Mouse (Mus musculus): ENCODE measurements around the gene Gm8439. TPM values are rescaled to one million over a fixed set of nuclear protein-coding genes. Genes with fewer than 3 reads are reported as not detected.

Gm8439 gene
- polyA plus RNA-seq, 1 experiment from 2014 or later = not detected

GRCm38 (mm10) chr4:120614644-120615043 is 26.1 kb downstream of the Gm8439 start:
- ATAC-seq = no peak
- WGBS = 82% methylated on average over 9 of the region's 9 CpGs
- Histone ChIP-seq H3K4me3 (replicated peaks) (no peak overlapping the region), H3K36me3 (no peaks in the 10 kb centered on the region), H3K9ac (no peak overlapping the region), H3K4me1 (replicated peaks) (peaks cover 6% of the 10 kb centered on the region; the same call in 1 of the 2 replicates), H3K4me2 (replicated peaks) (no peak overlapping the region), H3K27ac (no peak overlapping the region), H3K9me3 (no peaks in the 10 kb centered on the region), H3K27me3 (replicated peaks) (no peaks in the 10 kb centered on the region)

- Histone ChIP-seq H3K27me3 (replicated peaks) (no peaks in the 10 kb centered on the region), H3K4me2 (replicated peaks) (0 out of 2 replicates have a peak overlapping the region, but pooled peaks have one; percentile 14), H3K4me3 (replicated peaks) (no peak overlapping the region), H3K4me1 (replicated peaks) (peaks cover 6% of the 10 kb centered on the region; the same call in 1 of the 2 replicates), H3K9ac (no peak overlapping the region), H3K36me3 (no peaks in the 10 kb centered on the region), H3K9me3 (no peaks in the 10 kb centered on the region), H3K27ac (peak overlapping the region; percentile 70)
- peak; percentile 65 for ATAC-seq
- 17% methylated on average over 10 of the region's 10 CpGs for WGBS
These were observed 27.1 kb downstream of the Gm8439 start for GRCm38 (mm10) chr4:120615528-120616081.

- Histone ChIP-seq H3K27me3 (replicated peaks) (no peaks in the 10 kb centered on the region), H3K9ac (no peak overlapping the region), H3K4me1 (replicated peaks) (peaks cover 6% of the 10 kb centered on the region; the same call in 1 of the 2 replicates), H3K4me2 (replicated peaks) (no peak overlapping the region), H3K27ac (peak overlapping the region; percentile 70), H3K4me3 (replicated peaks) (no peak overlapping the region), H3K36me3 (no peaks in the 10 kb centered on the region), H3K9me3 (no peaks in the 10 kb centered on the region)
- WGBS = 62% methylated on average over 13 of the region's 13 CpGs
- ATAC-seq = peak; percentile 80
These were observed 27.9 kb downstream of the Gm8439 start for GRCm38 (mm10) chr4:120616199-120617025.

DNA sequence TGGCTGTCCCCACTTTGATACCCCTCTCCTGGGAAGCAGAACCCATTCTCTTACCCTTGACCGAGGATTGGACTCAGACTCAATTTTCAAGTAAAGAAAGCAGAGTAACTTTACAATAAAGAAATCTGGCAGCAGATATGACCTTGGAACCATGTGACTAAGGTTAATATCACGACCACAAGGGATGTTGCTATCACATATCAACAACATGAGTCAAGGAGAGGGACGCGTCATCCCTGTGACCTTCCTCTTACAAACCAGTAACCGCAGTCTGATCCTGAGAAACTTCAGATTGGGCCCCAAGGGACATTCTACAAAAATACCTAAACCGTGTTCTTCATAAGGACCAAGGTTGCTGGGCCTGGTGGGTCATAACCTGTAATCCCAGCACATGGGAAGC is 39.2 kb downstream of the Gm8439 start:
- WGBS = 84% methylated on average over 6 of the region's 6 CpGs
- H3K9ac ChIP-seq = no peak overlapping the region
- H3K9me3 ChIP-seq = no peaks in the 10 kb centered on the region
- ATAC-seq = no peak
- H3K4me1 ChIP-seq (replicated peaks) = no peaks in the 10 kb centered on the region
- no peaks in the 10 kb centered on the region for H3K27me3 ChIP-seq (replicated peaks)
- no peaks in the 10 kb centered on the region for H3K36me3 ChIP-seq
- no peak overlapping the region for H3K4me2 ChIP-seq (replicated peaks)
- H3K27ac ChIP-seq = no peak overlapping the region
- H3K4me3 ChIP-seq (replicated peaks) = no peak overlapping the region

DNA sequence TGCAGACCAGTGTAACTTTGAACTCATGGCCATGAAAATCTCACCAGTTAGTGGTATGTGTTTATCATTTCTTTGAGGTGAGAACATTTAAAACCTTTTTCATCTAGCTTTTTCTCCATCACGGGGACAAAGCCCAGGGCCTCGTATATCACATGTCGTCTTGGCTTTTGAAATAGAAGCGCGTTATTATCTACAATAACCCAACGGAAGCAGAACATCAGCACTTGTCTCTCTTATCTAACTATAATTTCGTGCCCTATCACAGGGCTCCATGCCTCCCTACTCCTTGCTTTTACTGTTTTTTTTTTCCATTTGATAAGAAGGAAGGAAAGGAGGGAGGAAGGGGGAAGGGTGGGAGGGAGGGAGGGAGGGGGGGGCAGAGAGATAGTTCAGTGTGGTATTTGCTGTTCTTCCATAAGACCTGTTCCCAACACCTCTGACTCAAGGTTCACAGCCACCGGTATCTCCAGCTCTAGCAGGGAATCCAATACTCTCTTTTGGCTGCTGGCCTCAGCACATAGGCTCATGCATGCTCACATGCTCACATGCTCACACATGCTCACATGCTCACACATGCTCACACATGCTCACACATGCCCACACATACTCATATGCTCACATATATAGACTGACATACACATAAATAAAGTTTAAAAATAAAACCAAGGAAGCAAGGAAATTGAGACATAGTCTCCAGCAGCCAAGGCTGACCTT is 41.8 kb downstream of the Gm8439 start:
- 69% methylated on average over 8 of the region's 8 CpGs for WGBS
- Histone ChIP-seq H3K4me2 (replicated peaks) (no peak overlapping the region), H3K9ac (no peak overlapping the region), H3K4me3 (replicated peaks) (no peak overlapping the region), H3K27ac (no peak overlapping the region), H3K27me3 (replicated peaks) (no peaks in the 10 kb centered on the region), H3K4me1 (replicated peaks) (no peaks in the 10 kb centered on the region), H3K36me3 (no peaks in the 10 kb centered on the region), H3K9me3 (no peaks in the 10 kb centered on the region)
- ATAC-seq = no peak

GRCm38 (mm10) chr4:120631828-120632227 is 43.3 kb downstream of the Gm8439 start:
- Histone ChIP-seq H3K27ac (no peak overlapping the region), H3K4me2 (replicated peaks) (no peak overlapping the region), H3K36me3 (no peaks in the 10 kb centered on the region), H3K9ac (no peak overlapping the region), H3K27me3 (replicated peaks) (no peaks in the 10 kb centered on the region), H3K9me3 (no peaks in the 10 kb centered on the region), H3K4me3 (replicated peaks) (no peak overlapping the region), H3K4me1 (replicated peaks) (no peaks in the 10 kb centered on the region)
- WGBS = 57% methylated on average over 6 of the region's 6 CpGs
- peak; percentile 55; the same call in 1 of the 2 replicates for ATAC-seq

DNA sequence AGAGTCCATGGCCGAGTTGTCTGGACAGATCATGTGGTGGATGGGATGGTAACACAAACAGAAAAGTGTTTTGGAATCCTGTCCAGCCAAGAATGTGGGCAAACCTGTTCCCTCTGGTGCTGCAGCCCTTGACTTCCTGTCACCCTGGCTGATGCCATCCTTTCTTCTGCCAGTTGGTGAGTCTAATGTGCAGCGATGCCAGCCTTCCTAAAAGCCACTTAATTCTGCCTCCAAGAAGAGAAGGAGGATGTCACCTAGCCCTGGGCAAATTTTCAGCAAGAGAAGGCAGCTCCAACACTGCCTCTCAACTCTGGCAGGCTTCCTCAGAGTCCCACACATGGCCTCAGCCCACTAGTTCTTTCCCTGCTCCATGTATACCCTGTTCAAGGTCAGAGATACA is 46.8 kb downstream of the Gm8439 start:
- Histone ChIP-seq H3K27ac (no peak overlapping the region), H3K9ac (no peak overlapping the region), H3K36me3 (no peaks in the 10 kb centered on the region), H3K4me1 (replicated peaks) (no peaks in the 10 kb centered on the region), H3K4me2 (replicated peaks) (no peak overlapping the region), H3K9me3 (no peaks in the 10 kb centered on the region), H3K4me3 (replicated peaks) (no peak overlapping the region), H3K27me3 (replicated peaks) (no peaks in the 10 kb centered on the region)
- WGBS = 78% methylated on average over 2 of the region's 2 CpGs
- ATAC-seq = no peak

GRCm38 (mm10) chr4:120641946-120642345 is 53.4 kb downstream of the Gm8439 start:
- no peaks in the 10 kb centered on the region for H3K36me3 ChIP-seq
- no peaks in the 10 kb centered on the region for H3K4me1 ChIP-seq (replicated peaks)
- WGBS = 89% methylated on average over 6 of the region's 6 CpGs
- no peaks in the 10 kb centered on the region for H3K9me3 ChIP-seq
- ATAC-seq = no peak
- H3K4me2 ChIP-seq (replicated peaks) = no peak overlapping the region
- H3K9ac ChIP-seq = no peak overlapping the region
- H3K27ac ChIP-seq = no peak overlapping the region
- H3K27me3 ChIP-seq (replicated peaks) = no peaks in the 10 kb centered on the region
- no peak overlapping the region for H3K4me3 ChIP-seq (replicated peaks)

DNA sequence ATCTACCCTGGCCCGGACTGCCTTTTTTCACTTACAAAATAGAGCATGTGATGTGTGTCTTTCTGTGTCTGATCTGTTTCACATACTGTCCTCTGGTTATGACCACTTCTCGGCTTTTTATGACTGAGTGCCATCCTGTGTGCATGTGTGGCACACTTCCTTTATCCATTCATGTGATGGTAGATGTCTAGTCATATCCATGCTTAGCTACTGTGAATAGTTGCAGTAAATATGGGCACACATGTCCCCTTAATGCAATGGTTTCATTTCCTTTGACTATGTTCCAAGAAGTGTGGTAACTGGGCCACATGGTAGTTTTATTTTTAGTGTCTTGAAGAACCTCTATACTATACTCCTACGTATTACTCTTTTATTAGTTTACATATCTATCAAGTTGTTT is 55.4 kb downstream of the Gm8439 start:
- Histone ChIP-seq H3K27me3 (replicated peaks) (peaks cover 12% of the 10 kb centered on the region), H3K36me3 (no peaks in the 10 kb centered on the region), H3K4me2 (replicated peaks) (no peak overlapping the region), H3K9ac (no peak overlapping the region), H3K27ac (no peak overlapping the region), H3K4me3 (replicated peaks) (no peak overlapping the region), H3K4me1 (replicated peaks) (no peaks in the 10 kb centered on the region), H3K9me3 (no peaks in the 10 kb centered on the region)
- no peak for ATAC-seq
- 72% methylated on average over 3 of the region's 3 CpGs for WGBS

DNA sequence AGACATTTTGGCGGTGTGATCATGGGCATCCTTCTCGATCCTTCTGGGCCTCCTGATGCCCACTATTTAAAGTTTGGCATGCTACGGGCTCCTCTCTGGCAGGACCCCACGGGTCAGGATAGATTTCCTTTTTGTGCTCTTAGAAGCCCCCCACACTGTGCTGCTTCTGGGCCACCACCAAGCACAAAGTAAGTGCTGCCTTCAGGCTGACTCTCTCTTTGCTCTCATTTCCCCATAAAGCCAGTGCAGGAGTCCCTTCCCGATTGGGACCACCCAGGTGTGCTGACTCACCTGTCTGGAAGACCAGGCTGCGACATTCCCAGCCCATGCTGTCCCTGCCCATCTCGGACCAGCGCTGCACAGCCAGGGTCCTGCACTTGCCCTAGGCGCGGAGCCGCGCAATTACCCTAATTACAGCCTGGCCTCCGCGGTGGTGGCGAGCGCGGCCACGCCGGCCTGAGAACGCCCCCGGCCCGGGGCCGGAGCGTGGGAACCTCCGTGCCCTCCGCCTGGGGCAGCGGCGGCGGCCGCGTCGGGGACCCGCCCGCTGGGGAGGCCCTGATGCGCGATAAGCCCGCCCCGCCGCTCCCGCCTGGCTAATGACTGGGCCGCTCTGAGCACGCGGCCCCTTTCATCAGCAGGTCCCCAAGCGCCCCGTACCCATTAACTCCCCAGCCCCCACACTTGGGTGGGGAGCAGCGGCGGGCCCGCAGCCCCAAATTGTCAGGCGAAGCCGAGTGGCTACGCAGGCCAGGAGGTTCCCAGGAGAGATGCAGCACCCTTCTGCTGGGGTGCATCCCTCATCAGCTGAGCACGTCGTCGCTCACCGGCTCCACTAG is 61.0 kb downstream of the Gm8439 start:
- H3K4me2 ChIP-seq (replicated peaks) = peak overlapping the region; percentile 94

GRCm38 (mm10) chr4:120650208-120650592 is 61.7 kb downstream of the Gm8439 start:
- 0 out of 2 replicates have a peak overlapping the region, but pooled peaks have one; percentile 26 for H3K9ac ChIP-seq
- no peaks in the 10 kb centered on the region for H3K9me3 ChIP-seq
- H3K4me1 ChIP-seq (replicated peaks) = peaks cover 2% of the 10 kb centered on the region; the same call in 1 of the 2 replicates
- H3K4me2 ChIP-seq (replicated peaks) = peak overlapping the region; percentile 94
- WGBS = 21% methylated on average over 7 of the region's 7 CpGs
- no peaks in the 10 kb centered on the region for H3K36me3 ChIP-seq
- H3K4me3 ChIP-seq (replicated peaks) = peak overlapping the region; percentile 44
- ATAC-seq = no peak; the same call in 1 of the 2 replicates
- no peak overlapping the region for H3K27ac ChIP-seq
- H3K27me3 ChIP-seq (replicated peaks) = peaks cover 33% of the 10 kb centered on the region

More for the DNA sequence above, 61.0 kb downstream of the Gm8439 start:
- 4% methylated on average over 55 of the region's 55 CpGs for WGBS
- peaks cover 33% of the 10 kb centered on the region for H3K27me3 ChIP-seq (replicated peaks)
- peak overlapping the region; percentile 44 for H3K4me3 ChIP-seq (replicated peaks)
- peak overlapping the region; percentile 26 for H3K9ac ChIP-seq
- H3K36me3 ChIP-seq = no peaks in the 10 kb centered on the region
- no peaks in the 10 kb centered on the region for H3K9me3 ChIP-seq
- H3K4me1 ChIP-seq (replicated peaks) = peaks cover 2% of the 10 kb centered on the region; the same call in 1 of the 2 replicates
- ATAC-seq = peak; percentile 88
- no peak overlapping the region for H3K27ac ChIP-seq

Data from intestine, embryonic 15.5 days (tissue).